Mouse (Mus musculus) heart, postnatal 0 days (tissue): Measurements from ENCODE around the gene Gabpb1. TPM values are rescaled to one million over a fixed set of nuclear protein-coding genes. Genes with fewer than 3 reads are reported as not detected.

Experiments
- ATAC-seq: fragments of 200-750 bp; cut with Nextera tagmentation; 2 replicates; pipeline ENCODE4 v1.8.0; 2017; ENCODE audit warnings: low read depth, moderate number of reproducible peaks, moderate library complexity; ENCODE audit not compliant: insufficient read depth
- DNase-seq: peaks from one replicate; pipeline ENCODE4 v3.0.0-alpha.2; 2016; ENCODE audit warnings: low spot score
- H3K27ac ChIP-seq: fragments of 300-500 bp; sonication (generic); 2 replicates; pipeline ENCODE4 v1.5.1; 2014; ENCODE audit warnings: low read depth, mild to moderate bottlenecking
- H3K27me3 ChIP-seq: fragments of 300-500 bp; sonication (generic); 2 replicates; pipeline ENCODE4 v1.6.1; 2014; ENCODE audit warnings: low read length, mixed read lengths; ENCODE audit not compliant: control insufficient read depth, insufficient read depth
- H3K36me3 ChIP-seq: fragments of 300-500 bp; sonication (generic); replicated peaks from 2 replicates; pipeline ENCODE4 v1.6.1; 2014; ENCODE audit warnings: low read length, mixed read lengths; ENCODE audit not compliant: control insufficient read depth, insufficient read depth
- H3K4me1 ChIP-seq: fragments of 300-500 bp; sonication (generic); 2 replicates; pipeline ENCODE4 v1.6.1; 2014; ENCODE audit warnings: antibody characterized with exemption; ENCODE audit not compliant: control insufficient read depth, insufficient read depth
- H3K4me2 ChIP-seq: fragments of 300-500 bp; sonication (generic); 2 replicates; pipeline ENCODE4 v1.6.1; 2014; ENCODE audit warnings: low read depth, mild to moderate bottlenecking, low read length, moderate library complexity
- H3K4me3 ChIP-seq: fragments of 300-500 bp; sonication (generic); 2 replicates; pipeline ENCODE4 v1.5.1; 2014; ENCODE audit warnings: low read depth, low read length
- H3K9ac ChIP-seq: fragments of 300-500 bp; sonication (generic); replicated peaks from 2 replicates; pipeline ENCODE4 v1.6.1; 2014; ENCODE audit warnings: low read depth, low read length, mixed read lengths
- H3K9me3 ChIP-seq: fragments of 300-500 bp; sonication (generic); replicated peaks from 2 replicates; pipeline ENCODE4 v1.6.1; 2016; ENCODE audit warnings: low read length; ENCODE audit not compliant: control insufficient read depth
- CTCF ChIP-seq: IDR thresholded peaks from 2 replicates; pipeline ENCODE4 v1.5.1; 2016; ENCODE audit warnings: antibody characterized with exemption, control low read depth, low read depth
- EP300 ChIP-seq: IDR thresholded peaks from 2 replicates; pipeline ENCODE4 v1.6.1; 2016; ENCODE audit warnings: antibody characterized with exemption, low read depth
- WGBS: fragments of 180-500 bp; shearing (Covaris S2); extraction: QIAGEN DNeasy Blood & Tissue Kit; methylation state at CpG from one replicate; pipeline ENCODE4 v1.1.7; 2014; 5-methylcytosine and 5-hydroxymethylcytosine counted together
- polyA plus RNA-seq: library from polyadenylated mRNA; unstranded; fragments of >200 nt; fragmentation: Nextera tagmentation; extraction: Ambion mirVana; gene quantifications from 2 replicates; pipeline ENCODE4 v1.2.1, GENCODE M21; 2015
- total RNA-seq: library from RNA; depleted of rRNA; stranded (reverse); fragments of >200 nt; gene quantifications from 2 replicates; pipeline ENCODE4 v1.2.3, GENCODE M21; 2014; ENCODE audit warnings: low replicate concordance; rRNA removed

Gene Gabpb1
- total and polyA plus RNA-seq, 2 experiments from 2014 or later: 5.0 to 18.0 TPM

DNA sequence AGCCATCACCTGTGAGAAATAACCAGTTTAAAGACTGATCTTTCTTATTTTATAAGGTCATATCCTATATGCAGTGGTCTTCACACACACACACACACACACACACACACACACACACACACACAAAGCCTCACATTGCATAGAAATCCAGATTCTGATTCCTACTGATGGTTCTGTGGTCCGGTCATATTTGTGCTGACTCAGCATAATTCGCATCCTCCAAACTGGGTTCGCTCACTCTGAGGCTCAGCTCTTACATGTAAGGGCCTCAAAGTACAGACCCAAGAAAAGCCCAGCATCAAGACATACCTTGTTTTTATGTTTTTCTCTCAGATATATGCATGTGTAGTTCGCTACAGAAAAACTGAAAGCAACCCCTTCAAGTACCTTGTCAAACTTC, 84.8 kb downstream of the Gabpb1 start:
- Histone ChIP-seq H3K4me2 (no peak overlapping the region), H3K9ac (no peak overlapping the region), H3K9me3 (no peaks in the 10 kb centered on the region), H3K27me3 (no peaks in the 10 kb centered on the region), H3K4me1 (no peaks in the 10 kb centered on the region), H3K36me3 (no peaks in the 10 kb centered on the region), H3K27ac (no peak overlapping the region), H3K4me3 (no peak overlapping the region)
- TF ChIP-seq CTCF (no peak), EP300 (no peak)
- DNase-seq (no peak), ATAC-seq (no peak)
- 87% methylated on average over 4 of the region's 4 CpGs for WGBS

DNA sequence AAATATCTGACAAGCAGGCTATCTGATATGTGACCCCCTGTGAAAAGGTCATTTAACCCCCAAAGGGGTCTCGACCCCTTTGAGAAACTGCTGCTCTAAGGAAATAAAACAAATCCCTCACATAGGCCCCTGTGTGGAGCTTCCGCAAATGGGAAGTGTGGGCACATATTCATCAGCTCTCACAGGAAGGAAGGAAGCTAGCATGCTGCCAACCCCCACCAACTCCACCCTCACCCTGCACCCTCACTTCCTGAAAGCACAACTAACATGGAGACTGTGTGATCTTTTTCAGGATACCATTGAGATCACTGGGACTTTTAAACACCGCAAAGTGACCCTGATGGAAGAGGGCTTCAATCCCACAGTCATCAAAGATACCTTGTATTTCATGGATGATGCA, 88.7 kb downstream of the Gabpb1 start:
- H3K27me3 ChIP-seq: no peaks in the 10 kb centered on the region
- H3K27ac ChIP-seq: no peak overlapping the region

DNA sequence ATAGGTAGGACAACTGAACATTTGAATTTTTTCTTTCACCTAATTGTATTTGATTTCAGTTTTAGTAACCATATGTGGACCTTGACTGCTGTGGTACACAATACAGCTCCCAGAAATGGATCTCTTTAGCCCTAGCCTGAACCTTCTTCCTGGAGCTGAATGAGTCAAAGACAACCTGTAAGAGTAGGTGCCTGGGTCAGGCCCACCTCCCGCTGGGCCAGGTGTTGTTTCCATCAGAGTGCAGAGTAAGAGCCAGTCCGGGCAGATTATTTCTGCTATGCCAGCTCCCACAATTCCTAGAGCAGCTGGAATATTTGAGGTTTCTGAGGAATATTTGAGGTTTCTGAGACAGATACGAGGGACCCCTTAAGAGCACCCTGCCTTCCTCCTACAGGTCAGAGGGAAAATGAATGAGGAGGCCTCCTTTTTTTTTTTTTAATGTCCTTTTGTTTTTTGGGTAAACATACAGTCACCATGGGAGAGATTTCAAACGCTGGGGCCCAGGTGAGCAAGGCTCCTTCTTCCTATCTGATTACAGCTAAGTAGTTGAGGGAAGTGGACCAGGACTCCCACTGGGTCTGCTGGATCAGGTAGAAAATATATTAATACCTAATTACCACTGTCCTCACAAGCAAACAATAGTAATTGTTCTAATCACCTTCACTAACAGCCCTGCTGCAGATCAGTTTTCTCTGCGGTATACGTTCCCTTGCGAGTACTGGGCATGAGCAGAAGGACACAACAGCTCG, 91.3 kb downstream of the Gabpb1 start:
- TF ChIP-seq EP300 (no peak), CTCF (no peak)
- no peak overlapping the region for H3K27ac ChIP-seq
- WGBS: 79% methylated on average over 8 of the region's 8 CpGs

More for the DNA sequence above, 88.7 kb downstream of the Gabpb1 start:
- Histone ChIP-seq H3K9ac (no peak overlapping the region), H3K9me3 (no peaks in the 10 kb centered on the region), H3K4me2 (no peak overlapping the region), H3K4me1 (no peaks in the 10 kb centered on the region), H3K4me3 (no peak overlapping the region), H3K36me3 (no peaks in the 10 kb centered on the region)
- WGBS: 71% methylated on average over 3 of the region's 3 CpGs
- DNase-seq (no peak), ATAC-seq (no peak)
- no peak for TF ChIP-seq CTCF
- TF ChIP-seq EP300: no peak

GRCm38 (mm10) chr2:126583960-126584359, 92.2 kb downstream of the Gabpb1 start:
- H3K9ac ChIP-seq: no peak overlapping the region
- DNase-seq: no peak
- ATAC-seq: no peak
- H3K4me1 ChIP-seq: no peaks in the 10 kb centered on the region
- no peak overlapping the region for H3K4me3 ChIP-seq
- H3K27me3 ChIP-seq: no peaks in the 10 kb centered on the region
- no peaks in the 10 kb centered on the region for H3K36me3 ChIP-seq
- no peaks in the 10 kb centered on the region for H3K9me3 ChIP-seq
- no peak overlapping the region for H3K4me2 ChIP-seq
- 64% methylated on average over 6 of the region's 6 CpGs for WGBS
- TF ChIP-seq EP300 (no peak), CTCF (no peak)
- no peak overlapping the region for H3K27ac ChIP-seq

More for the DNA sequence above, 91.3 kb downstream of the Gabpb1 start:
- no peak overlapping the region for H3K4me2 ChIP-seq
- no peaks in the 10 kb centered on the region for H3K9me3 ChIP-seq
- H3K4me3 ChIP-seq: no peak overlapping the region
- no peaks in the 10 kb centered on the region for H3K27me3 ChIP-seq
- ATAC-seq: no peak
- H3K36me3 ChIP-seq: no peaks in the 10 kb centered on the region
- no peak for DNase-seq
- H3K4me1 ChIP-seq: no peaks in the 10 kb centered on the region
- no peak overlapping the region for H3K9ac ChIP-seq

DNA sequence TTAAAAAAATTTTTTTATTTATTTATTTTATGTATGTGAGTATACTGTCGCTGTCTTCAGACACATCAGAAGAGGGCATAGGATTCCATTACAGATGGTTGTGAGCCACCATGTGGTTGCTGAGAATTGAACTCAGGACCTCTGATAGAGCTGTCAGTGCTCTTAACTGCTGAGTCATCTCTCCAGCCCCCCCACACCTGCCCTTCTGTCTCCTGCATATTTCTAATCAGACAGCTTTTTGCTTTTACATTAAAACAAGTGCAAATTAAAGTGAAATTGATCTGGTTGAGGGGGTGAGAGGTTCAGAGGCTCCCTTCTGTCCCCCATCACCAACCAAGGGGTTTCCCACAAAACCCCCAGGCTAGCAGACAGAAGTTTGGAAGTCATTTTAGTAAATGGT, 96.9 kb downstream of the Gabpb1 start:
- no peak for DNase-seq
- Histone ChIP-seq H3K36me3 (no peaks in the 10 kb centered on the region), H3K4me1 (no peaks in the 10 kb centered on the region), H3K9ac (no peak overlapping the region), H3K4me2 (no peak overlapping the region), H3K27ac (no peak overlapping the region), H3K27me3 (no peaks in the 10 kb centered on the region), H3K9me3 (no peaks in the 10 kb centered on the region; the same call in 1 of the 2 replicates), H3K4me3 (no peak overlapping the region)
- TF ChIP-seq EP300: no peak
- TF ChIP-seq CTCF: no peak
- no peak for ATAC-seq
- 77% methylated on average over 1 of the region's 1 CpGs for WGBS

Other genes starting within 250 kb of the Gabpb1 start
- gene Atp8b4, start 175.7 kb downstream of the Gabpb1 start, total RNA-seq: 0.04 TPM in 1 of 2 replicates, not detected in the other
- gene Atp8b4, start 175.7 kb downstream of the Gabpb1 start, polyA plus RNA-seq: 0.14 and 0.27 TPM in 2 replicates
- not detected in 2 replicates for gene Slc27a2, start 123.9 kb downstream of the Gabpb1 start, total RNA-seq
- 0.14 and 0.34 TPM in 2 replicates for gene Slc27a2, start 123.9 kb downstream of the Gabpb1 start, polyA plus RNA-seq
- 11.2 and 14.0 TPM in 2 replicates for gene Hdc, start 57.0 kb downstream of the Gabpb1 start, total RNA-seq
- 7.2 and 8.4 TPM in 2 replicates for gene Hdc, start 57.0 kb downstream of the Gabpb1 start, polyA plus RNA-seq
- gene Usp8, start 31.0 kb upstream of the Gabpb1 start, total RNA-seq: 9.0 and 12.3 TPM in 2 replicates
- 19.0 and 19.4 TPM in 2 replicates for gene Usp8, start 31.0 kb upstream of the Gabpb1 start, polyA plus RNA-seq
- gene Usp50, start 107.1 kb upstream of the Gabpb1 start, total RNA-seq: 0.15 and 1.0 TPM in 2 replicates
- gene Usp50, start 107.1 kb upstream of the Gabpb1 start, polyA plus RNA-seq: 1.7 and 2.2 TPM in 2 replicates
- gene Trpm7, start 199.9 kb upstream of the Gabpb1 start, total RNA-seq: 30.4 and 39.7 TPM in 2 replicates
- gene Trpm7, start 199.9 kb upstream of the Gabpb1 start, polyA plus RNA-seq: 35.6 and 35.7 TPM in 2 replicates